Mouse (Mus musculus): ENCODE results near the gene Rnf141. TPM values are rescaled to one million over a fixed set of nuclear protein-coding genes. Genes with fewer than 3 reads are reported as not detected.

The Rnf141 gene
- polyA plus RNA-seq, 1 experiment from 2014 or later: 21.5 TPM

DNA sequence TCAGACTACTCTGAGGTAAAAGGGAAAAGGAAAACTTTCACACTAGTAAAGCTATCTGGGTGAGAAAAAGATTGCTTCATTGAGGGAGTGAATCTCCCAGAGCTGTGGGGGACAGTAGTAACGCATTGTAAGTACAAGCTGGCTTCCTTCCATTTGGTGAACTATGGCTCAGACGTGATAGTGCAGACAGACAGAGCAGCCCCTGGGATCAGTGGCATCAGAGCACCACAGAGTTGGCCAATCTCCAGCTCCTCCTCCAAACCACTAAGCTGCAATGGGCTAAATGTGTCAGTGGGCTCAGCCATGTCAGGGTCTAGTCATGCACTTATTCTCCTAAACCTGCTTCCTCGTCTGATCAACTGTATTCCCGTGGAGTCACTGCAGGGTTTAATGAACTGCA, 20.7 kb downstream of the Rnf141 start:
- H3K36me3 ChIP-seq (replicated peaks): peaks cover 47% of the 10 kb centered on the region
- H3K4me3 ChIP-seq: no peak overlapping the region
- no peaks in the 10 kb centered on the region for H3K9me3 ChIP-seq
- H3K27ac ChIP-seq (replicated peaks): no peak overlapping the region
- no peaks in the 10 kb centered on the region for H3K27me3 ChIP-seq (replicated peaks; ENCODE audit: low read depth, poor library complexity, severe bottlenecking)
- no peak for DNase-seq (ENCODE audit: low spot score)
- H3K4me1 ChIP-seq: no peaks in the 10 kb centered on the region
- WGBS: 86% methylated on average over 4 of the region's 4 CpGs

- H3K27me3 ChIP-seq (replicated peaks; ENCODE audit: low read depth, poor library complexity, severe bottlenecking): no peaks in the 10 kb centered on the region
- 80% methylated on average over 8 of the region's 8 CpGs for WGBS
- H3K27ac ChIP-seq (replicated peaks): no peak overlapping the region
- peaks cover 46% of the 10 kb centered on the region for H3K36me3 ChIP-seq (replicated peaks)
- no peaks in the 10 kb centered on the region for H3K4me1 ChIP-seq
- no peak overlapping the region for H3K4me3 ChIP-seq
- no peaks in the 10 kb centered on the region for H3K9me3 ChIP-seq
- no peak for DNase-seq (ENCODE audit: low spot score)
Observed at GRCm38 (mm10) chr7:110823076-110823475, 21.2 kb downstream of the Rnf141 start.

DNA sequence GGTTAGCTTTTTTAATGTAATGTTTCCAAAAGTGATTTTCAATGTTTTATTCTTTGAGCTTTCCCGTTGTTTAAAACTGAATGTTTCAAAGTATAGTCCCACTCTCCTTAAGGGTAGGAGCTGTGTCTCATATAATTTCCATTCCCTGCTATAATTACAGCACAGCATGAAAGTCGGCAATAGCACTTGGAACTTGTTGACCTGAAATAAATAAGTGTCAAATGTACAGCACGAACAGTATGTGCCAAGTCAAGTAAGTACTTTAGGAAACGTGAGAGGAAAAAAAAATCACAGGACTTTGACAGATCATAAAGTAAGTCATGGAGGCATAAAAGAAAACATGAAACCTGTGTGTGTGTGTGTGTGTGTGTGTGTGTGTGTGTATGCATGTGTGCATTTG, 22.2 kb downstream of the Rnf141 start:
- Histone ChIP-seq H3K27ac (replicated peaks) (no peak overlapping the region), H3K4me3 (no peak overlapping the region), H3K4me1 (no peaks in the 10 kb centered on the region), H3K36me3 (replicated peaks) (peaks cover 42% of the 10 kb centered on the region), H3K27me3 (replicated peaks; ENCODE audit: low read depth, poor library complexity, severe bottlenecking) (no peaks in the 10 kb centered on the region), H3K9me3 (no peaks in the 10 kb centered on the region)
- 85% methylated on average over 4 of the region's 4 CpGs for WGBS
- DNase-seq (ENCODE audit: low spot score): no peak

GRCm38 (mm10) chr7:110821653-110822052, 22.6 kb downstream of the Rnf141 start:
- 83% methylated on average over 3 of the region's 3 CpGs for WGBS
- no peaks in the 10 kb centered on the region for H3K27me3 ChIP-seq (replicated peaks; ENCODE audit: low read depth, poor library complexity, severe bottlenecking)

GRCm38 (mm10) chr7:110821068-110821467, 23.2 kb downstream of the Rnf141 start:
- WGBS: 41% methylated on average over 5 of the region's 5 CpGs
- Histone ChIP-seq H3K4me1 (no peaks in the 10 kb centered on the region), H3K4me3 (no peak overlapping the region), H3K27ac (replicated peaks) (no peak overlapping the region), H3K9me3 (no peaks in the 10 kb centered on the region), H3K36me3 (replicated peaks) (peaks cover 36% of the 10 kb centered on the region), H3K27me3 (replicated peaks; ENCODE audit: low read depth, poor library complexity, severe bottlenecking) (no peaks in the 10 kb centered on the region)
- no peak for DNase-seq (ENCODE audit: low spot score)

More at GRCm38 (mm10) chr7:110821653-110822052, 22.6 kb downstream of the Rnf141 start:
- H3K27ac ChIP-seq (replicated peaks): no peak overlapping the region
- H3K4me1 ChIP-seq: no peaks in the 10 kb centered on the region
- no peaks in the 10 kb centered on the region for H3K9me3 ChIP-seq
- H3K4me3 ChIP-seq: no peak overlapping the region
- DNase-seq (ENCODE audit: low spot score): no peak
- H3K36me3 ChIP-seq (replicated peaks): peaks cover 38% of the 10 kb centered on the region

- no peaks in the 10 kb centered on the region for H3K9me3 ChIP-seq
- no peak overlapping the region for H3K4me3 ChIP-seq
- WGBS: 92% methylated on average over 11 of the region's 11 CpGs
- no peak for DNase-seq (ENCODE audit: low spot score)
- H3K4me1 ChIP-seq: no peaks in the 10 kb centered on the region
- no peak overlapping the region for H3K27ac ChIP-seq (replicated peaks)
- no peaks in the 10 kb centered on the region for H3K27me3 ChIP-seq (replicated peaks; ENCODE audit: low read depth, poor library complexity, severe bottlenecking)
- H3K36me3 ChIP-seq (replicated peaks): peaks cover 23% of the 10 kb centered on the region
Observed at GRCm38 (mm10) chr7:110818787-110819350, 25.4 kb downstream of the Rnf141 start.

DNA sequence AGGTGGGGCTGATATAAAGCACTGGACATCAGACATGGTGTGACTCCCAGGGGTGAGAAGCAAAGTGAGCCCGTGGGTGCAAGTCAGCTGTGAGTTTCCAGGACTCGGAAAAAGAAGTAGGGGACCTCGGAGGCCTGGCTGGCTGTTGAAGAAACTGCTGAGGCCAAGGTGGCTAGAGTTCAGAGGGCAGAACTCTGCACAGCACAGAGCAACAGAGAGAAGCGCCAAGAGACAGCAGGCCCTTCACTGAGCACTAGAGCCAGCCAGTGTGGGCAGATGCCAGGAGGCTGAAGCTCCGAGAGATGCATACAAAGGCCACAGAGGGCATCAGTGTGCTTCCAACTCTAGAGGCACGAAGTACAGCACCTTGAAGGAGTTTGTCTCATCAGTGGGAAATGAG, 26.1 kb downstream of the Rnf141 start:
- no peak overlapping the region for H3K4me3 ChIP-seq
- H3K27me3 ChIP-seq (replicated peaks; ENCODE audit: low read depth, poor library complexity, severe bottlenecking): no peaks in the 10 kb centered on the region
- H3K9me3 ChIP-seq: no peaks in the 10 kb centered on the region
- DNase-seq (ENCODE audit: low spot score): no peak
- H3K4me1 ChIP-seq: no peaks in the 10 kb centered on the region
- WGBS: 84% methylated on average over 6 of the region's 6 CpGs
- H3K36me3 ChIP-seq (replicated peaks): peaks cover 17% of the 10 kb centered on the region
- H3K27ac ChIP-seq (replicated peaks): 0 out of 2 replicates have a peak overlapping the region, but pooled peaks have one; percentile 30

DNA sequence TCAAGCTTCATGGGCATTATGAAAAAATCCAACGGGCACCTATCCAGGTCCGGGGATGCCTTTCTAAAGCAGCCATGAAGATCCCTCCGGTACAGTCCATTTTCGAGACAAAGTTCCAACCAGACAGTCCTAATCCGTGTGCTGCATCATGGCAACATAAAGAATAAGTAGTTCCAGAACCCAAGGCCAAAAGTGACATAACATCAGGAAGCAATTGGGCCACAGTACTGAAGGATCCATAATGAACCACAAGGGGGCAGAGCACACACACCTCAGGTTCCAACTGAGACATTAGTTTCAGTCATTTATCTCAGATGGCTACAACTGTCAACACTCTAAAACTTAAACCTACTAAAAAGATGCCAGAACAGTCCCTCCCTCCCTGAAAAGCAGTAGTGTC, 28.2 kb downstream of the Rnf141 start:
- DNase-seq (ENCODE audit: low spot score): peak; percentile 54
- Histone ChIP-seq H3K27me3 (replicated peaks; ENCODE audit: low read depth, poor library complexity, severe bottlenecking) (no peaks in the 10 kb centered on the region), H3K4me3 (no peak overlapping the region), H3K9me3 (no peaks in the 10 kb centered on the region), H3K27ac (replicated peaks) (no peak overlapping the region), H3K36me3 (replicated peaks) (peaks cover 17% of the 10 kb centered on the region; the same call in 1 of the 2 replicates), H3K4me1 (no peaks in the 10 kb centered on the region)
- WGBS: 65% methylated on average over 5 of the region's 5 CpGs

DNA sequence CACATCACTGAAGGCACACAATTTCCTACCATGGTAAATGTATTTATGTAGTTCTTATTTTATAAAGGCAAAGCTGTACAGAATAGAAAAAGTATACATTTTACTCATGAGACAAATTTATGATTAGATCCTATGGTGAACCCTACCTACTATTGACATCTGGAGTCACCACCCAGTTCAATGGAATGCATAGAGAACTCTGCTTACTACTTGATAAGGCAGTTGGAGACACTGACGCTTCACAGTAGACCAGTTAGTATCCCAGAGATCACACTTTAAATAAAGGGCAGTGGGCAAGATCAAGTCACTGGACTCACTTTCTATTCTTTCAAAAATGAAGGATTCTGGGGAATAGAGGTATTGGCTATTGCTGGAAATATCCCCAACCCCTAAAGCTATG, 30.3 kb downstream of the Rnf141 start:
- 86% methylated on average over 1 of the region's 1 CpGs for WGBS
- no peak for DNase-seq (ENCODE audit: low spot score)
- Histone ChIP-seq H3K4me3 (no peak overlapping the region), H3K27me3 (replicated peaks; ENCODE audit: low read depth, poor library complexity, severe bottlenecking) (no peaks in the 10 kb centered on the region), H3K9me3 (no peaks in the 10 kb centered on the region), H3K36me3 (replicated peaks) (peaks cover 12% of the 10 kb centered on the region; the same call in 1 of the 2 replicates), H3K27ac (replicated peaks) (no peak overlapping the region), H3K4me1 (peaks cover 9% of the 10 kb centered on the region)

GRCm38 (mm10) chr7:110811529-110811928, 32.7 kb downstream of the Rnf141 start:
- Histone ChIP-seq H3K27me3 (replicated peaks; ENCODE audit: low read depth, poor library complexity, severe bottlenecking) (no peaks in the 10 kb centered on the region), H3K9me3 (no peaks in the 10 kb centered on the region), H3K36me3 (replicated peaks) (peaks cover 9% of the 10 kb centered on the region; the same call in 1 of the 2 replicates), H3K4me1 (peaks cover 12% of the 10 kb centered on the region), H3K4me3 (no peak overlapping the region), H3K27ac (replicated peaks) (no peak overlapping the region)
- 89% methylated on average over 5 of the region's 5 CpGs for WGBS
- no peak for DNase-seq (ENCODE audit: low spot score)

DNA sequence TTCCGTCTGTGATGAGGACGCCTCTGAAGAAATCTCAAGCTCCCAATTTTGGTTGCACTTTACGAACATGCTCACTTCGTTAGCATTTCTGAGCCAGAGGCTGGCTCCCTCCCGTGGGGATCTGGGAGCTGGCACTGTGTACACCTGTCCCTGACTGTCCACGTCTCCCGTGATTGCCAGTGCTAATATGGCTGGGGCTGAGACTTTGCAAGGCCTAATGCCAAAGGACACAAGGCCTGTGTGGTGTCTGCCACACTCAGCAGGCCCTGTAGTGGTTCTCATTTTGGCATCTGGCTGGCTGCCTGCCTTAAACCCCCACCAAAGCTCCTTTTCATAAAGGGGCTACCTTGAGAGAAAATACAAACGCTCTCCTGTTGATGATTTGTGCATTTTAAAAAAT, 33.3 kb downstream of the Rnf141 start:
- H3K4me3 ChIP-seq: no peak overlapping the region
- no peaks in the 10 kb centered on the region for H3K27me3 ChIP-seq (replicated peaks; ENCODE audit: low read depth, poor library complexity, severe bottlenecking)
- H3K4me1 ChIP-seq: peaks cover 12% of the 10 kb centered on the region
- H3K36me3 ChIP-seq (replicated peaks): peaks cover 9% of the 10 kb centered on the region; the same call in 1 of the 2 replicates
- WGBS: 92% methylated on average over 8 of the region's 8 CpGs
- no peak overlapping the region for H3K27ac ChIP-seq (replicated peaks)
- H3K9me3 ChIP-seq: no peaks in the 10 kb centered on the region
- DNase-seq (ENCODE audit: low spot score): no peak

GRCm38 (mm10) chr7:110809585-110810557, 34.4 kb downstream of the Rnf141 start:
- Histone ChIP-seq H3K9me3 (no peaks in the 10 kb centered on the region), H3K4me1 (peaks cover 12% of the 10 kb centered on the region), H3K4me3 (no peak overlapping the region), H3K27me3 (replicated peaks; ENCODE audit: low read depth, poor library complexity, severe bottlenecking) (no peaks in the 10 kb centered on the region), H3K36me3 (replicated peaks) (peaks cover 9% of the 10 kb centered on the region; the same call in 1 of the 2 replicates), H3K27ac (replicated peaks) (no peak overlapping the region)
- no peak for DNase-seq (ENCODE audit: low spot score)
- WGBS: 86% methylated on average over 18 of the region's 18 CpGs

GRCm38 (mm10) chr7:110808962-110809361, 35.3 kb downstream of the Rnf141 start:
- no peaks in the 10 kb centered on the region for H3K9me3 ChIP-seq
- no peak overlapping the region for H3K27ac ChIP-seq (replicated peaks)
- peaks cover 5% of the 10 kb centered on the region; the same call in 1 of the 2 replicates for H3K36me3 ChIP-seq (replicated peaks)
- peaks cover 12% of the 10 kb centered on the region for H3K4me1 ChIP-seq
- H3K4me3 ChIP-seq: no peak overlapping the region
- WGBS: 40% methylated on average over 3 of the region's 3 CpGs
- no peak for DNase-seq (ENCODE audit: low spot score)
- no peaks in the 10 kb centered on the region for H3K27me3 ChIP-seq (replicated peaks; ENCODE audit: low read depth, poor library complexity, severe bottlenecking)

Measured in embryonic facial prominence, embryonic 10.5 days (tissue).